9 mouse cellular contexts compared by ENCODE assay signal in genomic region chr2:10785156-10785555, GRCm38 (mm10).
DNase-seq lines count a peak whose midpoint lies in the region; ATAC-seq lines count a peak whose summit lies in the region.
"Had no signal": no experiment of that assay in that cellular context is flagged by ENCODE, and none has a peak within 500 bp of the region (broad histone marks: within the 10 kb centered on the region; RNA-seq: fewer than 3 reads in every experiment).

No protein-coding gene starts in this region.

- no peak overlapping the region for H3K4me3 ChIP-seq in forebrain, embryonic 11.5 days (ENCODE audit: low read depth, low read length)
- H3K4me3 ChIP-seq in forebrain, embryonic 13.5 days = no peak overlapping the region
- H3K4me3 ChIP-seq in forebrain, embryonic 14.5 days (ENCODE audit: low read depth, low read length) = no peak overlapping the region
- H3K4me3 ChIP-seq in midbrain, embryonic 16.5 days (ENCODE audit: low read depth, low read length) = no peak overlapping the region
- H3K4me3 ChIP-seq: liver, embryonic 15.5 days had no signal

- H3K9me3 ChIP-seq in forebrain, embryonic 11.5 days (ENCODE audit: control insufficient read depth, low read length) = no peaks in the 10 kb centered on the region
- no peaks in the 10 kb centered on the region for H3K9me3 ChIP-seq in forebrain, embryonic 13.5 days (replicated peaks)
- no peaks in the 10 kb centered on the region for H3K9me3 ChIP-seq in forebrain, embryonic 14.5 days (replicated peaks; ENCODE audit: control insufficient read depth, low read length)
- H3K9me3 ChIP-seq in midbrain, embryonic 16.5 days (replicated peaks; ENCODE audit: control insufficient read depth, low read length, poor library complexity, severe bottlenecking) = no peaks in the 10 kb centered on the region
- H3K9me3 ChIP-seq: liver, embryonic 15.5 days had no signal

- H3K27ac ChIP-seq in forebrain, embryonic 11.5 days (ENCODE audit: low read depth, low read length) = no peak overlapping the region
- no peak overlapping the region for H3K27ac ChIP-seq in forebrain, embryonic 13.5 days
- no peak overlapping the region for H3K27ac ChIP-seq in forebrain, embryonic 14.5 days (ENCODE audit: low read depth, low read length)
- no peak overlapping the region for H3K27ac ChIP-seq in midbrain, embryonic 16.5 days (ENCODE audit: low read length)
- H3K27ac ChIP-seq: liver, embryonic 15.5 days had no signal

- no peaks in the 10 kb centered on the region for H3K4me1 ChIP-seq in forebrain, embryonic 11.5 days (replicated peaks; ENCODE audit: control insufficient read depth, insufficient read depth, low read length)
- no peaks in the 10 kb centered on the region for H3K4me1 ChIP-seq in forebrain, embryonic 13.5 days
- H3K4me1 ChIP-seq in forebrain, embryonic 14.5 days (ENCODE audit: control insufficient read depth, insufficient read depth, low read length) = no peaks in the 10 kb centered on the region
- no peaks in the 10 kb centered on the region for H3K4me1 ChIP-seq in midbrain, embryonic 16.5 days (ENCODE audit: control insufficient read depth, insufficient read depth, low read length)
- H3K4me1 ChIP-seq: liver, embryonic 15.5 days had no signal

- no peak overlapping the region for H3K9ac ChIP-seq in forebrain, embryonic 11.5 days (ENCODE audit: low read length)
- H3K9ac ChIP-seq in forebrain, embryonic 13.5 days = no peak overlapping the region
- H3K9ac ChIP-seq in forebrain, embryonic 14.5 days (ENCODE audit: low read length) = no peak overlapping the region
- H3K9ac ChIP-seq in midbrain, embryonic 16.5 days (ENCODE audit: low read depth, low read length) = no peak overlapping the region
- H3K9ac ChIP-seq: liver, embryonic 15.5 days had no signal

- DNase-seq in forebrain, embryonic 11.5 days (ENCODE audit: low spot score) = peak; percentile 54
- DNase-seq in 416B (ENCODE audit: low read depth) = peak; percentile 61
- peak; percentile 7 to 40 for DNase-seq in adrenal gland, postnatal 36 days
- DNase-seq in forebrain, embryonic 14.5 days (ENCODE audit: low spot score) = peak; percentile 86
- DNase-seq in kidney, postnatal 4 days = peak; percentile 19 to 24
- no peak for DNase-seq in spleen, postnatal 10 days (ENCODE audit: low spot score in 2 of 2)

- peak; percentile 53 for ATAC-seq in forebrain, embryonic 11.5 days (replicated peaks; ENCODE audit: low FRiP score)
- ATAC-seq in forebrain, embryonic 13.5 days = no peak; the same call in 1 of the 2 replicates
- 0 out of 2 replicates have a peak, but pooled peaks have one; percentile 47 for ATAC-seq in forebrain, embryonic 14.5 days
- ATAC-seq in midbrain, embryonic 16.5 days = 0 out of 2 replicates have a peak, but pooled peaks have one; percentile 30

- WGBS in forebrain, embryonic 11.5 days = 20% methylated on average over 2 of the region's 2 CpGs
- WGBS in forebrain, embryonic 13.5 days = 26% methylated on average over 2 of the region's 2 CpGs
- WGBS in forebrain, embryonic 14.5 days = 12% methylated on average over 2 of the region's 2 CpGs
- 29% methylated on average over 2 of the region's 2 CpGs for WGBS in midbrain, embryonic 16.5 days

- no peak overlapping the region for H3K4me2 ChIP-seq in forebrain, embryonic 11.5 days (ENCODE audit: low read depth, low read length, severe bottlenecking)
- no peak overlapping the region for H3K4me2 ChIP-seq in forebrain, embryonic 13.5 days
- H3K4me2 ChIP-seq in forebrain, embryonic 14.5 days (ENCODE audit: low read length) = no peak overlapping the region
- no peak overlapping the region for H3K4me2 ChIP-seq in midbrain, embryonic 16.5 days (ENCODE audit: low read length)
- H3K4me2 ChIP-seq: liver, embryonic 15.5 days had no signal

- H3K27me3 ChIP-seq in forebrain, embryonic 11.5 days (ENCODE audit: control insufficient read depth, insufficient read depth, low read length) = no peaks in the 10 kb centered on the region
- H3K27me3 ChIP-seq in forebrain, embryonic 13.5 days = no peaks in the 10 kb centered on the region; the same call in 1 of the 2 replicates
- no peaks in the 10 kb centered on the region for H3K27me3 ChIP-seq in forebrain, embryonic 14.5 days (replicated peaks; ENCODE audit: control insufficient read depth, insufficient read depth, low read length)
- H3K27me3 ChIP-seq in midbrain, embryonic 16.5 days (ENCODE audit: control insufficient read depth, insufficient read depth, low read depth, low read length) = no peaks in the 10 kb centered on the region
- H3K27me3 ChIP-seq: liver, embryonic 15.5 days had no signal

- no peaks in the 10 kb centered on the region for H3K36me3 ChIP-seq in forebrain, embryonic 11.5 days (ENCODE audit: control insufficient read depth, insufficient read depth, low read length)
- H3K36me3 ChIP-seq in forebrain, embryonic 13.5 days (ENCODE audit: poor library complexity, severe bottlenecking) = no peaks in the 10 kb centered on the region
- no peaks in the 10 kb centered on the region for H3K36me3 ChIP-seq in forebrain, embryonic 14.5 days (ENCODE audit: control insufficient read depth, insufficient read depth, low read length)
- no peaks in the 10 kb centered on the region for H3K36me3 ChIP-seq in midbrain, embryonic 16.5 days (ENCODE audit: control insufficient read depth, insufficient read depth, low read length)
- H3K36me3 ChIP-seq: liver, embryonic 15.5 days had no signal

Comparison
In these comparisons a context has a peak if more than half of its experiments do, and no peak if none do; other contexts are left out.
1. DNase-seq: peak in forebrain, embryonic 11.5 days (single experiment), 416B (single experiment), adrenal gland, postnatal 36 days (2 of 2), forebrain, embryonic 14.5 days (single experiment) and kidney, postnatal 4 days (2 of 2); none in spleen, postnatal 10 days (0 of 2).